Mouse (Mus musculus) MEL (cell line): ENCODE measurements at regions not wholly inside any gene's neighbourhood (a gene's known extent, or its start where the extent isn't known, plus 50 kb on each side); places are given as distances from the start of the nearest gene placed in this dataset.

Source experiments
- DNase-seq: peaks from one replicate; pipeline ENCODE4 v3.0.0; 2011; ENCODE audit warnings: low read depth, low spot score
- H3K27ac ChIP-seq: 2 replicates; pipeline ENCODE4 v1.5.1; 2012; ENCODE audit warnings: low read depth, mild to moderate bottlenecking, control low read depth, low read length, moderate library complexity; ENCODE audit not compliant: control insufficient read depth
- H3K27me3 ChIP-seq, 2 experiments: fragments of 150-350 bp in 1 of 2; sonication (generic) in 1 of 2; 2 replicates each; pipeline ENCODE4 v1.6.1; 2012; ENCODE audit warnings: low read length in 2 of 2, mild to moderate bottlenecking in 2 of 2, improper control_type of control experiment in 1 of 2, moderate library complexity in 1 of 2; ENCODE audit not compliant: insufficient read depth in 2 of 2, control insufficient read depth in 1 of 2
- H3K36me3 ChIP-seq, 2 experiments: 2 replicates each; pipeline ENCODE4 v1.6.1; 2012 to 2014; ENCODE audit warnings: low read length in 2 of 2, improper control_type of control experiment in 1 of 2, inconsistent platforms in 1 of 2, mild to moderate bottlenecking in 1 of 2; ENCODE audit not compliant: insufficient read depth in 2 of 2, control insufficient read depth in 1 of 2
- H3K4me1 ChIP-seq, 2 experiments: fragments of 150-350 bp in 1 of 2; sonication (generic) in 1 of 2; 2 replicates each; pipeline ENCODE4 v1.6.1; 2012; ENCODE audit warnings: low read length in 2 of 2, improper control_type of control experiment in 1 of 2, mild to moderate bottlenecking in 1 of 2; ENCODE audit not compliant: insufficient read depth in 2 of 2, control insufficient read depth in 1 of 2
- H3K4me3 ChIP-seq, 2 experiments: fragments of 150-350 bp in 1 of 2; sonication (generic) in 1 of 2; 2 replicates each; pipeline ENCODE4 v1.5.1; 2012; ENCODE audit warnings: low read depth in 2 of 2, low read length in 2 of 2, mild to moderate bottlenecking in 2 of 2, moderate library complexity in 2 of 2, control low read depth in 1 of 2, improper control_type of control experiment in 1 of 2; ENCODE audit not compliant: control insufficient read depth in 1 of 2, insufficient read depth in 1 of 2
- H3K79me2 ChIP-seq: 2 replicates; pipeline ENCODE4 v1.6.1; 2012; ENCODE audit warnings: mild to moderate bottlenecking, low read length, moderate library complexity; ENCODE audit not compliant: control insufficient read depth, poor library complexity, insufficient read depth
- H3K9ac ChIP-seq: 2 replicates; pipeline ENCODE4 v1.6.1; 2012; ENCODE audit warnings: low read depth, mild to moderate bottlenecking, control low read depth, low read length, moderate library complexity; ENCODE audit not compliant: control insufficient read depth, poor library complexity, severe bottlenecking
- H3K9me3 ChIP-seq: fragments of 150-350 bp; sonication (generic); replicated peaks from 2 replicates; pipeline ENCODE4 v1.6.1; 2012; ENCODE audit warnings: mild to moderate bottlenecking, low read length, improper control_type of control experiment, moderate library complexity; ENCODE audit not compliant: insufficient read depth
- E2F4 ChIP-seq: IDR thresholded peaks from 2 replicates; pipeline ENCODE4 v1.6.1; 2011; ENCODE audit warnings: low read depth, low read length, improper control_type of control experiment, borderline replicate concordance
- ETS1 ChIP-seq: IDR thresholded peaks from 2 replicates; pipeline ENCODE4 v1.6.1; 2012; ENCODE audit warnings: low read depth, mild to moderate bottlenecking, inconsistent platforms, low read length, improper control_type of control experiment, moderate library complexity
- GABPA ChIP-seq: IDR thresholded peaks from 2 replicates; pipeline ENCODE4 v1.6.1; 2012; ENCODE audit warnings: low read depth, mild to moderate bottlenecking, inconsistent platforms, low read length, improper control_type of control experiment, moderate library complexity
- GATA1 ChIP-seq: IDR thresholded peaks from 2 replicates; pipeline ENCODE4 v1.6.1; 2011; ENCODE audit warnings: low read depth, low read length, improper control_type of control experiment
- KAT2A ChIP-seq: conservative IDR thresholded peaks from 2 replicates; pipeline ENCODE4 v1.6.1; 2012; ENCODE audit warnings: low read depth, low read length, improper control_type of control experiment, inconsistent platforms
- MAX ChIP-seq: IDR thresholded peaks from 2 replicates; pipeline ENCODE4 v1.6.1; 2011; ENCODE audit warnings: low read length, improper control_type of control experiment
- MXI1 ChIP-seq: IDR thresholded peaks from 2 replicates; pipeline ENCODE4 v1.6.1; 2011; ENCODE audit warnings: mild to moderate bottlenecking, low read depth, low read length, improper control_type of control experiment
- MYB ChIP-seq: IDR thresholded peaks from 2 replicates; pipeline ENCODE4 v1.6.1; 2011; ENCODE audit warnings: mild to moderate bottlenecking, low read depth, low read length, improper control_type of control experiment
- MYC ChIP-seq: IDR thresholded peaks from 2 replicates; pipeline ENCODE4 v1.6.1; 2011; ENCODE audit warnings: low read depth, mild to moderate bottlenecking, low read length, improper control_type of control experiment, moderate library complexity
- NELFE ChIP-seq: IDR thresholded peaks from 2 replicates; pipeline ENCODE4 v1.6.1; 2011; ENCODE audit warnings: low read depth, low read length, improper control_type of control experiment
- NRF1 ChIP-seq: IDR thresholded peaks from 2 replicates; pipeline ENCODE4 v1.6.1; 2014; ENCODE audit warnings: low read depth, mild to moderate bottlenecking, inconsistent platforms, low read length, improper control_type of control experiment, moderate library complexity; ENCODE audit not compliant: poor library complexity, insufficient read depth, severe bottlenecking
- POLR2A ChIP-seq, 2 experiments: IDR thresholded peaks; 2 replicates each; pipeline ENCODE4 v1.6.1; 2011 to 2012; ENCODE audit warnings: low read length in 2 of 2, mild to moderate bottlenecking in 2 of 2, control low read depth in 1 of 2, improper control_type of control experiment in 1 of 2, low read depth in 1 of 2, moderate library complexity in 1 of 2; ENCODE audit not compliant: control insufficient read depth in 1 of 2, insufficient read depth in 1 of 2, poor library complexity in 1 of 2
- POLR2AphosphoS2 ChIP-seq: IDR thresholded peaks from 2 replicates; pipeline ENCODE4 v1.6.1; 2011; ENCODE audit warnings: low read length, improper control_type of control experiment
- RAD21 ChIP-seq: IDR thresholded peaks from 2 replicates; pipeline ENCODE4 v1.6.1; 2011; ENCODE audit warnings: mild to moderate bottlenecking, low read depth, low read length, improper control_type of control experiment
- SIN3A ChIP-seq: IDR thresholded peaks from 2 replicates; pipeline ENCODE4 v1.6.1; 2012; ENCODE audit warnings: low read length, improper control_type of control experiment, inconsistent platforms
- SMC3 ChIP-seq: IDR thresholded peaks from 2 replicates; pipeline ENCODE4 v1.6.1; 2011; ENCODE audit warnings: low read depth, low read length, improper control_type of control experiment
- TAL1 ChIP-seq: IDR thresholded peaks from 2 replicates; pipeline ENCODE4 v1.6.1; 2012; ENCODE audit warnings: mild to moderate bottlenecking, inconsistent platforms, low read length, moderate library complexity, mixed read lengths
- TBP ChIP-seq: IDR thresholded peaks from 2 replicates; pipeline ENCODE4 v1.8.0; 2011; ENCODE audit warnings: low read depth, low read length, improper control_type of control experiment
- USF1 ChIP-seq: IDR thresholded peaks from 2 replicates; pipeline ENCODE4 v1.6.1; 2014; ENCODE audit warnings: low read depth, mild to moderate bottlenecking, inconsistent platforms, low read length, improper control_type of control experiment, moderate library complexity
- ZC3H11A ChIP-seq: IDR thresholded peaks from 2 replicates; pipeline ENCODE4 v1.6.1; 2012; ENCODE audit warnings: low read depth, mild to moderate bottlenecking, inconsistent platforms, low read length, improper control_type of control experiment
- ZMIZ1 ChIP-seq: IDR thresholded peaks from 2 replicates; pipeline ENCODE4 v1.6.1; 2012; ENCODE audit warnings: low read depth, mild to moderate bottlenecking, inconsistent platforms, low read length, improper control_type of control experiment, moderate library complexity
- ZNF384 ChIP-seq: IDR thresholded peaks from 2 replicates; pipeline ENCODE4 v1.6.1; 2012; ENCODE audit warnings: low read depth, mild to moderate bottlenecking, inconsistent platforms, low read length, improper control_type of control experiment

GRCm38 (mm10) chr15:11701246-11701645 is 205.8 kb downstream of the Npr3 start:
- Histone ChIP-seq H3K27ac (no peak overlapping the region), H3K79me2 (no peaks in the 10 kb centered on the region), H3K27me3 (no peaks in the 10 kb centered on the region), H3K9me3 (no peaks in the 10 kb centered on the region), H3K9ac (no peak overlapping the region), H3K4me3 (no peak overlapping the region), H3K4me1 (no peaks in the 10 kb centered on the region), H3K36me3 (no peaks in the 10 kb centered on the region)
- no peak for DNase-seq
- TF ChIP-seq RAD21 (no peak), TBP (no peak), POLR2AphosphoS2 (no peak), GABPA (no peak), MAX (no peak), ZMIZ1 (no peak), MYB (no peak), NELFE (no peak)

GRCm38 (mm10) chr15:11699929-11700328 is 207.2 kb downstream of the Npr3 start:
- no peaks in the 10 kb centered on the region for H3K79me2 ChIP-seq
- H3K4me1 ChIP-seq: no peaks in the 10 kb centered on the region
- no peaks in the 10 kb centered on the region for H3K27me3 ChIP-seq
- no peak overlapping the region for H3K27ac ChIP-seq
- TF ChIP-seq SMC3 (no peak), MYB (no peak), TBP (no peak), NRF1 (no peak), GABPA (no peak), MYC (no peak), MXI1 (no peak), E2F4 (no peak), ZC3H11A (no peak), KAT2A (no peak), USF1 (no peak), SIN3A (no peak), GATA1 (no peak), ETS1 (no peak), MAX (no peak), ZNF384 (no peak), TAL1 (no peak), POLR2A (IDR thresholded peaks at IDR 0.05; ENCODE audit: control insufficient read depth in 1 of 2, insufficient read depth in 1 of 2, low read depth in 1 of 2, low read length in 2 of 2, poor library complexity in 1 of 2) (no peak)
- no peak overlapping the region for H3K4me3 ChIP-seq
- DNase-seq: no peak
- no peaks in the 10 kb centered on the region for H3K36me3 ChIP-seq
- H3K9me3 ChIP-seq: no peaks in the 10 kb centered on the region
- no peak overlapping the region for H3K9ac ChIP-seq
